Mouse (Mus musculus) left cerebral cortex, adult 9 months (tissue): Measurements from ENCODE around the gene Olfr948.

ENCODE experiments used
- DNase-seq, 2 experiments: peaks; one replicate each; pipeline ENCODE4 v3.0.0; 2022; ENCODE audit warnings: low spot score in 2 of 2

Gene Olfr948

DNA sequence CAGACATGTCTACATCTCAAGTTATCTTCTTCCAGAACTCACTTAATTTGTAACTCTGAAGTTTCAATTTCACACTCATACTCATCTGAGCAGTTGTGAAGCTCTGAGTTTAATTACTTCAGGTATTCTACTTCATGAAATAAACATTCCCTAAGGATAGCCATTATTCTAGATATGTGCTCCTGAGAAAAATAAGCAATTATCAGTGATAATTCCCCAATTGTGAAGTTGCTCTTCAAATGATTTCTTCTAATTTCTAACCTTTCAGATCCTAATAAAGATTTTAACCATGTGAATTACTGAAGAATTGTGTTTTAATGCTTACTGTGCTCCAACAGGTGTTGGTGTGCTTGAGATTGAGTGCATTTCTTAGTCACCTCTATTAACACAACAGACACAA is at the start of gene Olfr948:
Gene Olfr948, minus strand, starts transcription at position 101 of the 400 bp plus-strand sequence.
- no peak for DNase-seq

DNA sequence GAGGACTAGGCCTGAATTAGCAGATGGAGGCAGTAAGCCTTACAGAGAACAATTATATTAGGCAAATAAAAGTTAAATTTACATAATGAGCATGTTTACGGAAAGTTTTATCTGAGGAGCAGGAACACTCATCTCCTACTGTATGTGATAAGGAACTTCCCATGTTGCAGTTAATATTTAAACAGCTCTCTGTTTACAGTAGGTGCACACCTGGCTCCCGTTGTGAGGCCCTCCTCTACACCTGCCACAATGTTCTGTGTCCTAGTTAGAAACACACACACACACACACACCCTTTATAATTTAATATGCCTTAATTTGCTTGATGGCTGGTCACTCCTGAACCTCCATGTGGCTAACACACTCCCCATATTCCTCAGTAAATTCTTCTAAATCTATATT is 38.7 kb downstream of the Olfr948 start:
- DNase-seq = no peak

DNA sequence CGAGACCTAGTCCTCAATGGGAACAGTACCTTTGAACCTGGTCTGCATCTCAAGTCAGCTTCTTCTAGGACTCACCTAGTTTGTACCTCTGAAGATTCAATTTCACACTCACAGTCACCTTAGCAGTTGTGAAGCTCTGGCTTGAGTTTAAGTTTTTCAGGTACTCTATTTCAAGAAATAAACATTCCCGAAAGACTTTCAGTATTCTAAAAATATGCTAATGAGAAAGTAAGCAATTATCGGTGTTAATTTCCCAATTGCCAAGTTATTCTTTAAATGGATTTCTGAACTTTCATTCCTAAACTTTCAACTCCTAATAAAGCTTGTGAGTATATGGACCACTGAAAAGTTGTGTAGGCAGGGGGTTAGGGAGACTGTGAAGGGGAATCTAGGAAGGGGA is 49.1 kb downstream of the Olfr948 start, which contains the start of gene Olfr945:
Gene Olfr945, minus strand, starts transcription at position 101 of the 400 bp plus-strand sequence.
- DNase-seq = no peak
